Mouse (Mus musculus) right cerebral cortex, adult 18-20 months (tissue): ENCODE results near the gene Olfr1202.

Experiments used
- DNase-seq: peaks from one replicate; pipeline ENCODE4 v3.0.0; 2022; ENCODE audit warnings: mixed read lengths

Gene Olfr1202

GRCm38 (mm10) chr2:88814196-88814595, at the start of gene Olfr1202:
Gene Olfr1202, plus strand, starts transcription at chr2:88814496.
- no peak for DNase-seq

DNA sequence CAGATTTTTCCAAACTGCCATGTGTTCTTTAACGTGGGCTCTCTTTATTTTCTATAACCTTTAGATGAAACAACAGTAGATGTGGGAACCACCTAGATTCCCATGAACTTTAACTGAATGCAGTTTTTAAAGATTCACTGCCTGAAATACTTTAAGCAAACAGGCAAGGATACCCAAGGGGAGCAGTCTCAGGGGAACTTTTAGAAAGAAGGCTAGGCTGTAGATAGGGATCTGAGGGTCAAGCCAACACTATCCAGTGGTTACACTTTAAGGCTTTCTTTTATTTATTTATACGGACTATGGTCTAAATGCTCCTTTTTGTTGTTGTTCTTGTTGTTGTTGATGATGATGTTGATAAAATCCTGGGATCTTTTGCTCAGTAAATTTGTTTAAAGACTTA, 43.9 kb upstream of the Olfr1202 start, which contains the start of gene Olfr1200:
Gene Olfr1200, minus strand, starts transcription at position 101 of the 400 bp plus-strand sequence.
- DNase-seq, result no peak

DNA sequence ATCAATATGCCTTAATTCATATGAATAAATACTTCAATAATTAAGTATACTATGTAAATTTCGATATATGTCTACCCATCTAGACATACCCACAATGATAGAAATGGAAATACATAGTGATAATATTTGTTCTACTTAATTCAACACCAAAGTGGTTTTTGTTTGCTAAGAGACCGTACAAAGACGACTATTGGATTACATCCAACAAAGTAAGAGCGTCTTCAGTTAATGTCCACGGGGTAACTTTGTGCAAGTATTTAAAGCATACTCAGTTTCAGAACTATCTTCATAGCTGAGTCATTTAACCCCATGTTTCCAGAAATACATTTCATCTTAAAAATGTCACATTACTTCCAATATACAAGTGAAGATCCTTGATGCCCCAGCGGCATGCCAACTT, 21.6 kb upstream of the Olfr1202 start, which contains the start of gene Olfr1201:
Gene Olfr1201, plus strand, starts transcription at position 301 of the 400 bp plus-strand sequence.
- no peak for DNase-seq

DNA sequence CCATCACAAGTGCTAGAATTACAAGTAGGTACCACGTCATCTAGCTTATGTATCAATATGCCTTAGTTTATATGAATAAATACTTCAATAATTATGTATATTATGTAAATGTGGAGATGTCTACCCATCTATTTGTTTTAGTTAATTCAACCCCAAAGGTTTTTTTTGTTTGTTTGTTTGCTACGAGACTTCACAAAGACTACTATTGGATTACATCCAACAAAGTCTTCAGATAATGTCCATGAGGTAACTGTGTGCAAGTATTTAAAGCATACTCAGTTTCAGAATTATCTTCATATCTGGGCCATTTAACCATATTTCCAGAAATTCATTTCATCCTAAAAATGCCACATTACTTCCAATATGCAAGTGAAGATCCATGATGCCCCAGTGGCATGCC, 15.1 kb downstream of the Olfr1202 start, which contains the start of gene Olfr1205:
Gene Olfr1205, plus strand, starts transcription at position 301 of the 400 bp plus-strand sequence.
- DNase-seq, result no peak

GRCm38 (mm10) chr2:88838477-88838876, 24.2 kb downstream of the Olfr1202 start:
- DNase-seq, result no peak

GRCm38 (mm10) chr2:88848992-88849391, 34.7 kb downstream of the Olfr1202 start, which contains the start of gene Olfr1204:
Gene Olfr1204, plus strand, starts transcription at chr2:88849292.
- DNase-seq, result no peak

- no peak for DNase-seq
Observed at GRCm38 (mm10) chr2:88862931-88863330, 48.6 kb downstream of the Olfr1202 start, which contains the start of gene Olfr1206. Gene Olfr1206, plus strand, starts transcription at chr2:88863231.
